Comparison of ENCODE assay signal across 8 mouse cellular contexts in the genomic region with DNA sequence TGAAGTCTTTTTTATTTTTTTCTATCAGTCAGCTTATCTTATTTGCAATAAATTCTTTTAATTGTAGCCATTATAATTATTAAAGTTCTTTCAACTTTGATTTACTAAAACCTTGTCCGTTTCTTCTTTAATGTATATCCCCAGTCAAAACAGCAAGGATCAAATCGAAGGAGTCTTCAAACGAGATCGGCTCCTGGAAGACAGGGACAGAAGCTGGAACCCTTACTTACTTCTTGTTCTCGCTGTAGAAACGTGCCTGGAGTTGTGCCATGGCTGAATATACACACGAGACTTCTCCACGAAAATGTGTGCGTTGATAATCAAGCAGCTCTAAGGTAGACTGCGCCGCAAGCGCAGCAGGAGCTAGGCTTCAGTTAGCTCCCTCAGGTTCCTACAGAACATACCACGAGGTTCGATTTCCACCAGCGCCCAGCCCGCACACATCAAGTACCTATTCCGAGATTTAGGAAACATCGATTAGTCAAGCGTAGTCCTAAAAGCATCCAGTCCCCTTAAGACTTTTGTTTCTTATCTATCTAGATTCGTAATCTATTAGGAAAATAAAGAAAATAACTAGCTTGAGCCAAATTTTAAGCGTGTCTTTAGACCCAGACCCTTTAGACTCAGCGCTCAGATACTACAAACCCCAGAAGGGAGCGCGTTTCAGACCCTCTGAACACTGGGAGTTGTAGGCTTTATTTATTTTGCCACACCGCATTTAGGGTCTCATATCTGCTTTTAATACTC. TPM values are rescaled to one million over a fixed set of nuclear protein-coding genes. Genes with fewer than 3 reads are reported as not detected.
A peak's percentile ranks its signal among the peaks of the same experiment; 100 is the strongest.
DNase-seq lines count a peak whose midpoint lies in the region; ATAC-seq and TF ChIP-seq lines count a peak whose summit lies in the region.

No protein-coding gene starts in this region.

- peaks cover 47% of the 10 kb centered on the region for H3K79me2 ChIP-seq in C2C12 (ENCODE audit: control insufficient read depth, insufficient read depth)

- H3K4me3 ChIP-seq in C2C12 (ENCODE audit: insufficient read depth, poor library complexity, severe bottlenecking) = peak overlapping the region; percentile 44
- H3K4me3 ChIP-seq in bone marrow macrophage, adult 2 months (ENCODE audit: insufficient read depth, low read length) = peak overlapping the region; percentile 74
- peak overlapping the region; percentile 67 to 92 for H3K4me3 ChIP-seq in heart, embryonic 14.5 days (ENCODE audit: control insufficient read depth in 1 of 2, insufficient read depth in 1 of 2, low read depth in 1 of 2, low read length in 2 of 2)
- peak overlapping the region; percentile 94 for H3K4me3 ChIP-seq in liver, embryonic 12.5 days
- peak overlapping the region; percentile 99 for H3K4me3 ChIP-seq in stomach, embryonic 15.5 days (replicated peaks)

- no peak for TF ChIP-seq CTCF in C2C12 (IDR thresholded peaks at IDR 0.05; ENCODE audit: control insufficient read depth, insufficient read depth, insufficient read length)
- no peak for TF ChIP-seq CTCF in bone marrow macrophage, adult 2 months (IDR thresholded peaks at IDR 0.05; ENCODE audit: low read depth, low read length)

- H3K27ac ChIP-seq in bone marrow macrophage, adult 2 months (ENCODE audit: insufficient read depth, low read depth, low read length) = peak overlapping the region; percentile 91
- H3K27ac ChIP-seq in heart, embryonic 14.5 days (replicated peaks in 1 of 2; ENCODE audit: control insufficient read depth in 1 of 2, insufficient read depth in 1 of 2, low read depth in 2 of 2, low read length in 2 of 2) = peak overlapping the region; percentile 86 to 99
- peak overlapping the region; percentile 97 for H3K27ac ChIP-seq in liver, embryonic 12.5 days
- peak overlapping the region; percentile 99 for H3K27ac ChIP-seq in stomach, embryonic 15.5 days

- no peak for TF ChIP-seq POLR2A in bone marrow macrophage, adult 2 months (IDR thresholded peaks at IDR 0.05; ENCODE audit: borderline replicate concordance, low read depth, low read length)

- whole genome bisulfite sequencing in heart, embryonic 14.5 days = under 1% methylated on average over 25 of the region's 25 CpGs
- under 1% methylated on average over 25 of the region's 25 CpGs for WGBS in liver, embryonic 12.5 days (ENCODE audit: insufficient replicate concordance)
- WGBS in stomach, embryonic 15.5 days = under 1% methylated on average over 25 of the region's 25 CpGs

- DNase-seq in kidney, postnatal 14 days = peak; percentile 75
- DNase-seq in natural killer cell, adult 2 months (ENCODE audit: low spot score in 2 of 2) = peak; percentile 42 to 70

- H3K27me3 ChIP-seq in C2C12 (ENCODE audit: control insufficient read depth, insufficient read depth, insufficient read length) = no peaks in the 10 kb centered on the region
- H3K27me3 ChIP-seq in heart, embryonic 14.5 days (ENCODE audit: control insufficient read depth, insufficient read depth, low read length) = no peaks in the 10 kb centered on the region
- H3K27me3 ChIP-seq in liver, embryonic 12.5 days (replicated peaks) = no peaks in the 10 kb centered on the region
- H3K27me3 ChIP-seq in stomach, embryonic 15.5 days (replicated peaks) = no peaks in the 10 kb centered on the region

- H3K4me1 ChIP-seq in bone marrow macrophage, adult 2 months (ENCODE audit: control insufficient read depth, insufficient read depth, low read length) = peaks cover 6% of the 10 kb centered on the region
- H3K4me1 ChIP-seq in heart, embryonic 14.5 days (ENCODE audit: control insufficient read depth in 2 of 2, insufficient read depth in 2 of 2, low read length in 2 of 2) = peaks cover 3 to 6% of the 10 kb centered on the region in 2 experiments; a peak in 3 of 4 replicates
- H3K4me1 ChIP-seq in liver, embryonic 12.5 days = peaks cover 20% of the 10 kb centered on the region
- no peaks in the 10 kb centered on the region; the same call in 1 of the 2 replicates for H3K4me1 ChIP-seq in stomach, embryonic 15.5 days

- peak; percentile 77 for ATAC-seq in erythroblast, adult 5-6 weeks (replicated peaks; ENCODE audit: low FRiP score, poor library complexity, severe bottlenecking)
- ATAC-seq in heart, embryonic 14.5 days (ENCODE audit: insufficient number of reproducible peaks, insufficient read depth, low FRiP score, low read depth) = peak; percentile 79
- peak; percentile 84 for ATAC-seq in liver, embryonic 12.5 days
- peak; percentile 87 for ATAC-seq in stomach, embryonic 15.5 days (ENCODE audit: insufficient read depth, low FRiP score, low read depth)

- H3ac ChIP-seq in C2C12 (ENCODE audit: control insufficient read depth, insufficient read length, low read depth) = peak overlapping the region; percentile 76

- no peaks in the 10 kb centered on the region for H3K9me3 ChIP-seq in heart, embryonic 14.5 days (ENCODE audit: control insufficient read depth, low read length)
- no peaks in the 10 kb centered on the region for H3K9me3 ChIP-seq in liver, embryonic 12.5 days (replicated peaks)
- no peaks in the 10 kb centered on the region for H3K9me3 ChIP-seq in stomach, embryonic 15.5 days

- peaks cover 35% of the 10 kb centered on the region for H3K36me3 ChIP-seq in C2C12 (ENCODE audit: control insufficient read depth, insufficient read depth)
- H3K36me3 ChIP-seq in heart, embryonic 14.5 days (ENCODE audit: control insufficient read depth, insufficient read depth, low read length) = peaks cover 17% of the 10 kb centered on the region
- peaks cover 24% of the 10 kb centered on the region for H3K36me3 ChIP-seq in liver, embryonic 12.5 days
- H3K36me3 ChIP-seq in stomach, embryonic 15.5 days = 0 out of 2 replicates have a peak, but pooled peaks cover 3% of the 10 kb centered on the region

- H3K4me2 ChIP-seq in heart, embryonic 14.5 days (ENCODE audit: low read length) = peak overlapping the region; percentile 82
- H3K4me2 ChIP-seq in liver, embryonic 12.5 days = peak overlapping the region; percentile 72
- peak overlapping the region; percentile 63 for H3K4me2 ChIP-seq in stomach, embryonic 15.5 days

- peaks cover 19% of the 10 kb centered on the region for H3K79me3 ChIP-seq in C2C12 (ENCODE audit: low read depth)

- peak overlapping the region; percentile 96 for H3K9ac ChIP-seq in heart, embryonic 14.5 days (ENCODE audit: low read length)
- H3K9ac ChIP-seq in liver, embryonic 12.5 days = peak overlapping the region; percentile 96
- peak overlapping the region; percentile 42 for H3K9ac ChIP-seq in stomach, embryonic 15.5 days

TF ChIP-seq in C2C12, 6 proteins besides CTCF, POLR2A, EP300 and RAD21:
- TF ChIP-seq MYOG (IDR thresholded peaks at IDR 0.05; ENCODE audit: control insufficient read depth, extremely low read depth, insufficient read length) (no peak), FOSL1 (IDR thresholded peaks at IDR 0.05; ENCODE audit: insufficient read depth, low read length, poor library complexity, severe bottlenecking) (no peak), USF1 (IDR thresholded peaks at IDR 0.05; ENCODE audit: low read depth) (no peak), MYOD1 (IDR thresholded peaks at IDR 0.05; ENCODE audit: control insufficient read depth, insufficient read length, low read depth) (no peak), CEBPB (IDR thresholded peaks at IDR 0.05; ENCODE audit: low read depth) (no peak), MAX (IDR thresholded peaks at IDR 0.05) (no peak)

RNA-seq across cellular contexts. Expression of a gene that starts 0.6 kb away (rescaled TPM):
- 0.80 TPM for polyA plus RNA-seq in C2C12 (2012; fragmentation: generic; extraction: Trizol)
- 8.8 and 11.2 TPM in 2 replicates for polyA plus RNA-seq in bone marrow macrophage, adult 2 months (2012; ENCODE audit: insufficient read depth, insufficient read length, missing spikeins)
- 1.0 TPM in 1 of 2 replicates, not detected in the other for total RNA-seq in erythroblast, adult 5-6 weeks (2015; ENCODE audit: low replicate concordance)
- 2.2 and 3.2 TPM in 2 replicates for total RNA-seq in erythroblast, adult 5-6 weeks (2017; ENCODE audit: low replicate concordance)
- 6.4 and 6.5 TPM in 2 replicates for polyA plus RNA-seq in heart, embryonic 14.5 days (2014; fragmentation: Nextera tagmentation; extraction: Ambion mirVana)
- 2.9 and 3.2 TPM in 2 replicates for polyA plus RNA-seq in liver, embryonic 12.5 days (2016; fragmentation: Nextera tagmentation; extraction: Ambion mirVana)
- polyA plus RNA-seq in stomach, embryonic 15.5 days (2015; fragmentation: Nextera tagmentation; extraction: Ambion mirVana) = 5.1 and 6.0 TPM in 2 replicates

RNA-seq across cellular contexts. Expression of a gene that starts 1.0 kb away (rescaled TPM):
- polyA plus RNA-seq in C2C12 (2012; fragmentation: generic; extraction: Trizol) = 27.2 TPM
- 12.9 and 13.1 TPM in 2 replicates for polyA plus RNA-seq in bone marrow macrophage, adult 2 months (2012; ENCODE audit: insufficient read depth, insufficient read length, missing spikeins)
- total RNA-seq in erythroblast, adult 5-6 weeks (2015; ENCODE audit: low replicate concordance) = 9.2 and 25.6 TPM in 2 replicates
- 8.9 and 13.5 TPM in 2 replicates for total RNA-seq in erythroblast, adult 5-6 weeks (2017; ENCODE audit: low replicate concordance)
- polyA plus RNA-seq in heart, embryonic 14.5 days (2014; fragmentation: Nextera tagmentation; extraction: Ambion mirVana) = 26.8 and 29.5 TPM in 2 replicates
- 69.1 and 70.1 TPM in 2 replicates for polyA plus RNA-seq in liver, embryonic 12.5 days (2016; fragmentation: Nextera tagmentation; extraction: Ambion mirVana)
- polyA plus RNA-seq in stomach, embryonic 15.5 days (2015; fragmentation: Nextera tagmentation; extraction: Ambion mirVana) = 45.2 and 47.6 TPM in 2 replicates

RNA-seq across cellular contexts. Expression of a gene that starts 54.5 kb away (rescaled TPM):
- 0.06 TPM for polyA plus RNA-seq in C2C12 (2012; fragmentation: generic; extraction: Trizol)
- polyA plus RNA-seq in bone marrow macrophage, adult 2 months (2012; ENCODE audit: insufficient read depth, insufficient read length, missing spikeins) = not detected in 2 replicates
- total RNA-seq in erythroblast, adult 5-6 weeks (2015; ENCODE audit: low replicate concordance) = not detected in 2 replicates
- total RNA-seq in erythroblast, adult 5-6 weeks (2017; ENCODE audit: low replicate concordance) = 1.4 and 2.1 TPM in 2 replicates
- polyA plus RNA-seq in heart, embryonic 14.5 days (2014; fragmentation: Nextera tagmentation; extraction: Ambion mirVana) = 0.16 and 0.88 TPM in 2 replicates
- 0.56 and 0.69 TPM in 2 replicates for polyA plus RNA-seq in liver, embryonic 12.5 days (2016; fragmentation: Nextera tagmentation; extraction: Ambion mirVana)
- polyA plus RNA-seq in stomach, embryonic 15.5 days (2015; fragmentation: Nextera tagmentation; extraction: Ambion mirVana) = 0.70 and 1.4 TPM in 2 replicates

Comparison
In these comparisons a context has a peak if more than half of its experiments do, and no peak if none do; other contexts are left out.
1. Peak in every context shown above with its lines: DNase-seq, ATAC-seq, H3K4me3 ChIP-seq and H3K27ac ChIP-seq.
2. H3K4me3 ChIP-seq: peak in every context shown above with its lines; median percentile 99 in stomach, embryonic 15.5 days; 94 in liver, embryonic 12.5 days; 80 in heart, embryonic 14.5 days; 74 in bone marrow macrophage, adult 2 months; 44 in C2C12.
3. H3K9ac ChIP-seq: peak in every context shown above with its lines; median percentile 96 in heart, embryonic 14.5 days; 96 in liver, embryonic 12.5 days; 42 in stomach, embryonic 15.5 days.